Mouse (Mus musculus) thymus, postnatal 14 days (tissue): ENCODE results near the gene Zbtb9.

Experiments
- DNase-seq: peaks from one replicate; pipeline ENCODE4 v3.0.0; 2021

The Zbtb9 gene

GRCm38 (mm10) chr17:27017564-27018499 lies 44.9 kb downstream of the Zbtb9 start:
- DNase-seq, result peak; percentile 94

- DNase-seq, result no peak
Measured at GRCm38 (mm10) chr17:27018555-27019196, 45.7 kb downstream of the Zbtb9 start.

- no peak for DNase-seq
Measured at GRCm38 (mm10) chr17:27021076-27021475, 48.1 kb downstream of the Zbtb9 start.

- DNase-seq, result no peak
Measured at GRCm38 (mm10) chr17:27021736-27022135, 48.8 kb downstream of the Zbtb9 start.

GRCm38 (mm10) chr17:27023342-27023741 lies 50.4 kb downstream of the Zbtb9 start:
- no peak for DNase-seq

- DNase-seq, result no peak
Measured at GRCm38 (mm10) chr17:27025326-27025902, 52.4 kb downstream of the Zbtb9 start.

GRCm38 (mm10) chr17:27025951-27026350 lies 53.0 kb downstream of the Zbtb9 start:
- no peak for DNase-seq

GRCm38 (mm10) chr17:27027460-27028283 lies 54.7 kb downstream of the Zbtb9 start:
- peak; percentile 75 for DNase-seq

GRCm38 (mm10) chr17:27028284-27028795 lies 55.4 kb downstream of the Zbtb9 start:
- peak; percentile 92 for DNase-seq

- DNase-seq, result no peak
Measured at GRCm38 (mm10) chr17:27028909-27029308, 55.9 kb downstream of the Zbtb9 start, which contains the start of gene Bak1. Bak1 (minus strand) TSS chr17:27029009.

GRCm38 (mm10) chr17:27029431-27029830 lies 56.5 kb downstream of the Zbtb9 start:
- DNase-seq, result no peak

GRCm38 (mm10) chr17:27030896-27031295 lies 57.9 kb downstream of the Zbtb9 start:
- no peak for DNase-seq

- no peak for DNase-seq
Measured at GRCm38 (mm10) chr17:27032328-27032727, 59.4 kb downstream of the Zbtb9 start.

GRCm38 (mm10) chr17:27032869-27033268 lies 59.9 kb downstream of the Zbtb9 start:
- DNase-seq, result peak; percentile 78

GRCm38 (mm10) chr17:27036465-27036864 lies 63.5 kb downstream of the Zbtb9 start:
- no peak for DNase-seq

- no peak for DNase-seq
Measured at GRCm38 (mm10) chr17:27038335-27039050, 65.5 kb downstream of the Zbtb9 start.

GRCm38 (mm10) chr17:27039432-27040102 lies 66.6 kb downstream of the Zbtb9 start:
- no peak for DNase-seq

- peak; percentile 64 for DNase-seq
Measured at GRCm38 (mm10) chr17:27040304-27041045, 67.5 kb downstream of the Zbtb9 start.

GRCm38 (mm10) chr17:27041046-27041786 lies 68.2 kb downstream of the Zbtb9 start:
- DNase-seq, result no peak

GRCm38 (mm10) chr17:27041787-27042055 lies 68.8 kb downstream of the Zbtb9 start:
- no peak for DNase-seq
